Mouse (Mus musculus) layer of hippocampus, postnatal 25 days (tissue): Measurements from ENCODE around the gene Lcmt1. TPM values are rescaled to one million over a fixed set of nuclear protein-coding genes. Genes with fewer than 3 reads are reported as not detected.
A peak's percentile ranks its signal among the peaks of the same experiment; 100 is the strongest.

Experiments
- DNase-seq, 2 experiments: peaks; one replicate each; pipeline ENCODE4 v3.0.0; 2022; ENCODE audit warnings: mixed read lengths in 2 of 2, low spot score in 1 of 2; ENCODE audit errors: extremely low spot score in 1 of 2
- total RNA-seq, 2 experiments: library from RNA; stranded (reverse); gene quantifications; 2 replicates each; pipeline ENCODE4 v1.2.3; 2021

Lcmt1 gene
- total RNA-seq, 2 experiments from 2014 or later: 86.5 to 92.1 TPM

GRCm38 (mm10) chr7:123450515-123450914 is 80.9 kb downstream of the Lcmt1 start:
- DNase-seq: no peak

GRCm38 (mm10) chr7:123452551-123452950 is 83.0 kb downstream of the Lcmt1 start:
- no peak for DNase-seq

GRCm38 (mm10) chr7:123453066-123453465 is 83.5 kb downstream of the Lcmt1 start:
- DNase-seq: no peak

- DNase-seq: no peak
Observed at GRCm38 (mm10) chr7:123455088-123455487, 85.5 kb downstream of the Lcmt1 start.

GRCm38 (mm10) chr7:123458309-123458708 is 88.7 kb downstream of the Lcmt1 start:
- no peak for DNase-seq

- no peak for DNase-seq
Observed at GRCm38 (mm10) chr7:123459247-123459646, 89.7 kb downstream of the Lcmt1 start.

- no peak for DNase-seq
Observed at GRCm38 (mm10) chr7:123461316-123461715, 91.7 kb downstream of the Lcmt1 start.

- DNase-seq: no peak
Observed at GRCm38 (mm10) chr7:123462070-123462501, 92.5 kb downstream of the Lcmt1 start, which contains the start of gene Aqp8. Gene Aqp8, plus strand, starts transcription at chr7:123462291.

- DNase-seq: no peak
Observed at GRCm38 (mm10) chr7:123463569-123463968, 94.0 kb downstream of the Lcmt1 start.

GRCm38 (mm10) chr7:123465692-123466387 is 96.3 kb downstream of the Lcmt1 start:
- peak; percentile 49 to 84 for DNase-seq

- no peak for DNase-seq
Observed at GRCm38 (mm10) chr7:123467961-123468360, 98.4 kb downstream of the Lcmt1 start.

Other genes with a start within 250 kb of the Lcmt1 start
- gene Tnrc6a, start 245.9 kb upstream of the Lcmt1 start, total RNA-seq: 10 to 100 TPM; 37.6 to 48.7 TPM
- under 1 TPM in 1 of 2 experiments, not detected in 1; 0.20 TPM for gene Slc5a11, start 155.0 kb upstream of the Lcmt1 start, total RNA-seq
- 10 to 100 TPM; 22.8 to 32.6 TPM for gene Arhgap17, start 131 bp downstream of the Lcmt1 start, total RNA-seq
- gene Aqp8, start 92.5 kb downstream of the Lcmt1 start, total RNA-seq: not detected
- 10 to 100 TPM; 14.2 to 25.9 TPM for gene Zkscan2, start 130.7 kb downstream of the Lcmt1 start, total RNA-seq